Mouse (Mus musculus) kidney, adult 2 months (tissue): ENCODE results near the gene Eif6.

Source experiments
- CTCF ChIP-seq: fragments of 200-500 bp; conservative IDR thresholded peaks from 2 replicates; pipeline ENCODE4 v1.5.1; 2011; ENCODE audit warnings: low read depth, mild to moderate bottlenecking, control low read depth, low read length, moderate library complexity, mixed read lengths; ENCODE audit not compliant: insufficient read depth, insufficient read length
- POLR2A ChIP-seq: fragments of 200-500 bp; IDR thresholded peaks from one replicate; pipeline ENCODE4 v1.6.1; 2011; ENCODE audit warnings: low read depth, low read length, control low read depth

- TF ChIP-seq CTCF (no peak), POLR2A (no peak)
Observed at GRCm38 (mm10) chr2:155860102-155860501, 33.4 kb upstream of the Eif6 start.
